Mouse (Mus musculus) E14TG2a.4 (cell line): ENCODE results near the gene AC124502.3.

ENCODE experiments used
- CTCF ChIP-seq: conservative IDR thresholded peaks from 2 replicates; pipeline ENCODE4 v1.5.1; 2014; ENCODE audit warnings: low read length
- NANOG ChIP-seq: IDR thresholded peaks from 2 replicates; pipeline ENCODE4 v1.6.1; 2014; ENCODE audit warnings: borderline replicate concordance, low read length, mixed read lengths

- TF ChIP-seq CTCF = no peak
- TF ChIP-seq NANOG = no peak
These were observed 49.7 kb upstream of the AC124502.3 start for GRCm38 (mm10) chr19:4989013-4989412.
